Mouse (Mus musculus) left cerebral cortex, postnatal 14 days (tissue): ENCODE results near the gene Gm43738. TPM values are rescaled to one million over a fixed set of nuclear protein-coding genes. Genes with fewer than 3 reads are reported as not detected.

Source experiments
- DNase-seq, 2 experiments: peaks; one replicate each; pipeline ENCODE4 v3.0.0; 2021 to 2022; ENCODE audit warnings: low spot score in 2 of 2, mixed read lengths in 1 of 2
- intact Hi-C: fragments of 180-260 bp; cut with DNase I; formaldehyde crosslinking; loops from one replicate; pipeline ENCODE4 v1.15.1; 2025
- total RNA-seq, 2 experiments: library from RNA; stranded (reverse); gene quantifications; 2 replicates each; pipeline ENCODE4 v1.2.3; 2021

Gene Gm43738
- total RNA-seq, 2 experiments from 2014 or later, result not detected

DNA sequence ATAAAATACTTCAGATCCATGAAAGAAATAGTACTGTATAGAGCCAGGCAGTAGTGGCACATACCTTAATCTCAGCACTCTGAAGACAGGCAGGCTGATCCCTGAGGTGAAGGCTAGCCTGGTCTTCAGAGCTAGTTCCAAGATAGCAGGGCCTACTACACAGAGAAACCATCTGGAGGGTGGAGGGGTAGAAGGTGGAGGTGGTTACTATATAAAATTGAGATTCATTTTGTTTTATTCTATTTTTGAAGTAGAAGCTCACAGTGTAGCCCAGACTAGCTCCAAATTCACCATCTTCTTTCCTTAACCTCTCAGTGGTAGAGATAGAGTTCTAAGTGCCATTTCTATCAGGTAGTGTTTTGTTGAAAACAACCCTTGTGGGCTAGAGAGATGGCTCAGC lies 33.6 kb downstream of the Gm43738 start:
- DNase-seq, result no peak
- intact Hi-C loops, result no loop called here

GRCm38 (mm10) chr3:89061696-89062095 lies 39.2 kb downstream of the Gm43738 start:
- intact Hi-C loops, result no loop called here
- no peak for DNase-seq

DNA sequence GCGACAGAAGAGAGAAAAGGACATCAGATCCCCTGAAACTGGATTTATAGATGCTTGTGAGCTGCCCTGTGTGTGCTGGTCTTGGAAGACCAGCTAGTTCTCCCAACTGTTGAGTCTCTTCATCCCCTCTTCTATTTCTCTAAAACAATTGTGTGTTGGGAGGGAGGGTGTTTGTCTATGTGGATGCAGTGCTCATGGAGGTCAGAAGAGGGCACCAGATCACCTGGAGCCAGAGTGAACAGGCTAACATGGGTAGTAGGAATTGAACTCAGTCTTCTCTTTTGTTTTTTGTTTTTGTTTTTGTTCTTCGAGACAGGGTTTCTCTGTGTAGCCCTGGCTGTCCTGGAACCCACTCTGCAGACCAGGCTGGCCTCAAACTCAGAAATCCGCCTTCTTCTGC lies 42.1 kb downstream of the Gm43738 start:
- intact Hi-C loops, result no loop called here
- DNase-seq, result peak in 1 of 2 experiments; percentile 33

- intact Hi-C loops, result no loop called here
- DNase-seq, result peak in 1 of 2 experiments; percentile 19
These were observed 42.5 kb downstream of the Gm43738 start for GRCm38 (mm10) chr3:89058361-89058760.

DNA sequence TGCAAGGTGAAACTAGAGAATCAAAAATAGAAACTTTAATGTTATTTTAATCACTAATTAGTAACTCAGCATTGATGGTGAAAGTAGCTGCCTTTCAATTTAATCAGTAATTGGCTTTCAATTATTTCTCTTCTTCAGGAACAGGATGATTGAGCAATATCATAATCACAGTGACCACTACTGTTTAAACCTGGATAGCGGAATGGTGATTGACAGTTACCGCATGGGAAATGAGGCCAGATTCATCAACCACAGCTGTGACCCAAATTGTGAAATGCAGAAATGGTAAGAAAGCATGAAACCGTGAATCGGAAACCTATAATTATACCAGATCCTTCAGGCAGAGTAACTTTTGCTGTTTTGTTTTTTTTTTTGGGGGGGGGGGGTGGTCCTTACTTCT lies 57.5 kb downstream of the Gm43738 start:
- no peak for DNase-seq
- intact Hi-C loops, result no loop called here

Other genes starting within 250 kb of the Gm43738 start
- gene Msto1, start 187.1 kb downstream of the Gm43738 start, total RNA-seq, result 10 to 100 TPM; 22.8 to 28.7 TPM
- gene Ash1l, start 150.5 kb downstream of the Gm43738 start, total RNA-seq, result 10 to 100 TPM; 64.0 to 66.9 TPM
- gene Dap3, start 149.9 kb downstream of the Gm43738 start, total RNA-seq, result 100 to 1,000 TPM; 109 to 111 TPM
- 100 to 1,000 TPM; 205 to 214 TPM for gene Rusc1, start 7.8 kb downstream of the Gm43738 start, total RNA-seq
- gene Fdps, start 860 bp upstream of the Gm43738 start, total RNA-seq, result 100 to 1,000 TPM in 1 of 2 experiments, 10 to 100 TPM in 1; 97.9 to 102 TPM
- not detected for gene Pklr, start 35.0 kb upstream of the Gm43738 start, total RNA-seq
- gene Hcn3, start 59.1 kb upstream of the Gm43738 start, total RNA-seq, result 10 to 100 TPM; 20.4 to 25.1 TPM
- 10 to 100 TPM; 46.7 TPM for gene Clk2, start 63.7 kb upstream of the Gm43738 start, total RNA-seq
- gene Scamp3, start 76.4 kb upstream of the Gm43738 start, total RNA-seq, result 10 to 100 TPM; 77.0 to 79.2 TPM
- gene Fam189b, start 82.0 kb upstream of the Gm43738 start, total RNA-seq, result 10 to 100 TPM; 73.5 to 77.2 TPM
- 10 to 100 TPM; 63.4 to 66.7 TPM for gene Gba, start 101.8 kb upstream of the Gm43738 start, total RNA-seq
- 10 to 100 TPM; 23.5 to 27.0 TPM for gene Thbs3, start 114.1 kb upstream of the Gm43738 start, total RNA-seq
- gene Mtx1, start 126.0 kb upstream of the Gm43738 start, total RNA-seq, result 100 to 1,000 TPM in 1 of 2 experiments, 10 to 100 TPM in 1; 96.9 to 107 TPM
- gene Muc1, start 128.0 kb upstream of the Gm43738 start, total RNA-seq, result 1 to 10 TPM in 1 of 2 experiments, under 1 TPM in 1; 0.42 to 1.0 TPM
- gene Krtcap2, start 144.9 kb upstream of the Gm43738 start, total RNA-seq, result 10 to 100 TPM; 74.5 to 86.3 TPM
- 100 to 1,000 TPM; 102 to 105 TPM for gene Trim46, start 145.2 kb upstream of the Gm43738 start, total RNA-seq
- 10 to 100 TPM; 50.8 to 53.0 TPM for gene Dpm3, start 158.3 kb upstream of the Gm43738 start, total RNA-seq
- 10 to 100 TPM; 25.7 to 30.5 TPM for gene Slc50a1, start 169.5 kb upstream of the Gm43738 start, total RNA-seq
- gene Efna1, start 180.0 kb upstream of the Gm43738 start, total RNA-seq, result 1 to 10 TPM; 4.0 to 5.9 TPM
- gene Efna3, start 221.9 kb upstream of the Gm43738 start, total RNA-seq, result 10 to 100 TPM; 48.5 to 49.6 TPM
- gene Efna4, start 236.9 kb upstream of the Gm43738 start, total RNA-seq, result under 1 TPM; 0.29 to 0.61 TPM
- 10 to 100 TPM; 95.0 TPM for gene Adam15, start 248.9 kb upstream of the Gm43738 start, total RNA-seq